Mouse (Mus musculus) R1 (cell line): ENCODE measurements around the gene H2al1m.
A peak's percentile ranks its signal among the peaks of the same experiment; 100 is the strongest.
"Not testable (repeated sequence)": the region's sequence is repeated elsewhere in the genome, so short reads cannot be mapped to it uniquely, and the experiment has no call there.

Experiments
- DNase-seq: peaks from one replicate; pipeline ENCODE4 v3.0.0-alpha.2; 2018; ENCODE audit warnings: low read depth, low spot score

The H2al1m gene

GRCm38 (mm10) chrX:9327954-9328353 is 44.4 kb downstream of the H2al1m start:
- DNase-seq: not testable (repeated sequence)

GRCm38 (mm10) chrX:9332366-9332962 is 48.9 kb downstream of the H2al1m start:
- DNase-seq: peak; percentile 52

- peak; percentile 12 for DNase-seq
These were observed 49.5 kb downstream of the H2al1m start for GRCm38 (mm10) chrX:9333035-9333434.
